Mouse (Mus musculus) lung, adult 10 weeks (tissue): ENCODE measurements around the gene Rap2c. TPM values are rescaled to one million over a fixed set of nuclear protein-coding genes. Genes with fewer than 3 reads are reported as not detected.

Experiments used
- polyA plus RNA-seq: library from polyadenylated mRNA; stranded (reverse); fragments of 350-450 nt; fragmentation: Illumina TruSeq; extraction: RNeasy Lipid Tissue Mini Kit (QIAGEN cat#74804); gene quantifications from one replicate; pipeline ENCODE4 v1.2.3, GENCODE M21; 2014; ENCODE audit warnings: low read depth, low replicate concordance; ENCODE audit not compliant: insufficient read depth

Rap2c gene
- polyA plus RNA-seq = 14.4 TPM

GRCm38 (mm10) chrX:51017851-51018785 lies at the start of gene Rap2c:
TSS of gene Rap2c (minus strand) at chrX:51018018.

Other genes with a start within 250 kb of the Rap2c start
- 4.8 TPM for gene Stk26, start 177.0 kb downstream of the Rap2c start, polyA plus RNA-seq
- not detected for gene Frmd7, start 75.3 kb downstream of the Rap2c start, polyA plus RNA-seq
- 0.91 TPM for gene Mbnl3, start 188.5 kb upstream of the Rap2c start, polyA plus RNA-seq